Mouse (Mus musculus) cerebellum, adult 8-10 months (tissue): ENCODE measurements around the gene Trap1.
"Not testable (repeated sequence)": the region's sequence is repeated elsewhere in the genome, so short reads cannot be mapped to it uniquely, and the experiment has no call there.

ENCODE experiments used
- DNase-seq: peaks from one replicate; pipeline ENCODE4 v3.0.0; 2022

The Trap1 gene

DNA sequence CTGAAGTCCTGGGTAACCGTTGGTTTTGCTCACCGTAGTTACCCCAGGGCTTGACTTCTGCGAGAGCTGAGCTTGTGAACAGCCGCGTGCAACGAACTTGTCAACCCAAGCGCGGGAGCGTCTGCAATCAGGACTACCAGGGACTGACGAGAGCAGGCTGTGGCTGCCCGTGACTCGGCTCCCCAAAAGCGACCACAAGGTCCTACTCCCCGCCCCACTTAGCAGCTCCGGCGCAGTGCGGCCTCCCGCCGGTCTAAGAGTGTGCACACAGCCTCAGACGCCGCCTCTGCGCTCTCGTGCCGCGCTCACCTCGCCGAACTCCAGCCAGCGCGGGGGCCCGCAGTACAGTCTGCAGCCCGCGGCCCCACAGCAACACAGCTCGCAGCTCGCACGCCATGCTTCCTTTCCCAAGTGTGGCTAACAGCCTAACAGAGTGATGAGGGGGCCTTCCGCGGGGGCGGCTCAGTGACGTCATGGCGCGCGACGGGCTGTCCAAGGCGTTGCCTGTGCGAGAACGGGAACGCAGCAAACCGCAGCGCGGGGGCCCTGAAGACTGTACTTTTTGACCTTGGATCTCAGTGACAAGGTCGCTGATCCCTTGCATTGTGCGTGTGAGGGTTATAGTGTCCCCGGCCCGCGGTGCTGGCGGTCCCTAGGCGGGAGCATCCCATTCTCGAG, at the start of gene Trap1:
TSS of gene Trap1 (minus strand) at position 444 of the 678 bp plus-strand sequence.
- DNase-seq: peak; percentile 93

GRCm38 (mm10) chr16:4117072-4117471, 39.4 kb upstream of the Trap1 start:
- no peak for DNase-seq

DNA sequence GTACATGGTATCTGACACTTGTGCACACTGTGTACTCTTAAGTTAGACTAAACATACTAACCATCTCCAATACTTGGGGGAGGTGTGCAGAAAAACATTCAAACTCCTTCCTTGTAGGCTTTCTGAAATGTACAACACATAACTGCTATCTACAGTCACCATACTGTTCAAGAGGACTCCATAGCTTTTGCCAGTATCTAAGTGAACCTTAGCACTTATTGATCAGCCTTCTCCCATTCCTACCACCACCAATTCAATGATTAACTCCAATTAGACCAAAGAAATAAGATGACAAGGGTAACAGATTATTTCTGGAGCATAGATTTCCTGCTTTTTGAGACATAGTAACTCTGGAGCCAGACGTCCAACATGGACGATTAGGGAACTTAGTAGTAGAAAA, 22.7 kb upstream of the Trap1 start:
- DNase-seq: no peak

DNA sequence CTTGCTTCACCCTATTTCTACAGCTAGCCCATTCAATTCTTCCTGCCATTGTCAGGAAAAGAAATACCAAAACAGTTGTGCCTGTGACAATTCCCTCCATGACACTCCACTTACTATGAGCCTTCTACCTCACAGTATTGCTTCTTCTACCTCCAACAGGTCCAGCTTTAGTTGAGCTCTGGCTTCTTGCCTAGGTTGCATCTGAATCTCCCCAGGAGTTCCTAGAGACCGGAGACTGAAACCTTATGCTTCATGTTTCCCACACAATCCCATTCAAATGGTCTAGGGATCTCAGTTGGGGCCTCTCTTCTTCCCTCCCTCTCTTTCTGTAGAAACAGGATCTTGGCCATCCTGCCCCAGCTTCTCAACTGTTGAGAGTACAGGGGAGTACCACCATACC, 19.9 kb upstream of the Trap1 start:
- DNase-seq: no peak

DNA sequence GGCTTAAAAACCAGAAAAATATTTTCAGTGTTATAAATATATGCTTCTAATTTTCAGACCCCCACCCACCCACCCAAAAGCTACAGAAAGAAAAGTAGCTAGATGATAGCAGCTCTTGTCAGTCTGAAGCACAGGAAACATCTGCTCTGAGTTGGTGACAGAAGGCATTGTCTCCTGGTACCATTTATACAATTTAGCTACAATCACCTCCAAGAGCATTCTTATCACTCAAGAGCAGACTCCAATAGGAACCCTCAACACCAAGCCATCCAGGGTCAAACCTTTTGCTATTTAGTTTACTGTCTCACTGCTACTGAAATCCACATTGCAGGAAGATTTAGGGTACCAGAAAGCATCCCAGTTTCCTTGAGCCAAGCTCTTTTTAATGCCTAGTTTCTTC, 19.3 kb upstream of the Trap1 start:
- DNase-seq: no peak

GRCm38 (mm10) chr16:4096141-4096540, 18.5 kb upstream of the Trap1 start:
- DNase-seq: no peak

- no peak for DNase-seq
These were observed 9.7 kb upstream of the Trap1 start for GRCm38 (mm10) chr16:4087214-4087913.

GRCm38 (mm10) chr16:4085851-4086387, 8.3 kb upstream of the Trap1 start:
- no peak for DNase-seq

- no peak for DNase-seq
These were observed 7.4 kb upstream of the Trap1 start for GRCm38 (mm10) chr16:4085051-4085450.

- DNase-seq: not testable (repeated sequence)
These were observed 2.8 kb upstream of the Trap1 start for GRCm38 (mm10) chr16:4080419-4080818.

- DNase-seq: no peak
These were observed 2.0 kb upstream of the Trap1 start for GRCm38 (mm10) chr16:4079656-4080055.

DNA sequence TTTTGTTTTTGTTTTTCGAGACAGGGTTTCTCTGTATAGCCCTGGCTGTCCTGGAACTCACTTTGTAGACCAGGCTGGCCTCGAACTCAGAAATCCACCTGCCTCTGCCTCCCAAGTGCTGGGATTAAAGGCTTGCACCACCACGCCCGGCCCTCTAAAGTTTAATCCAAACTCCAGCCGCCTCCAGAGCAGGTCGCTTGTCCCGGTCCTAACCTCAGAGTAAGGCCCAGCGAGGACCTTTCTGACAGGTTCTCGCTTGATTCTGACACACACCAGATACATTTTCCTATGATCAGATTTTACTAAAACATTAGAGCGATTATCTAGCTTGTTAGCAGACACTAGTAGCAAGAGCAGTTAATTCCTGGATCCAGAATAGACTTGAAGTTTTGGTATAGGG, 675 bp upstream of the Trap1 start:
- DNase-seq: not testable (repeated sequence)

- DNase-seq: no peak
These were observed 2.8 kb downstream of the Trap1 start for GRCm38 (mm10) chr16:4074836-4075235.

DNA sequence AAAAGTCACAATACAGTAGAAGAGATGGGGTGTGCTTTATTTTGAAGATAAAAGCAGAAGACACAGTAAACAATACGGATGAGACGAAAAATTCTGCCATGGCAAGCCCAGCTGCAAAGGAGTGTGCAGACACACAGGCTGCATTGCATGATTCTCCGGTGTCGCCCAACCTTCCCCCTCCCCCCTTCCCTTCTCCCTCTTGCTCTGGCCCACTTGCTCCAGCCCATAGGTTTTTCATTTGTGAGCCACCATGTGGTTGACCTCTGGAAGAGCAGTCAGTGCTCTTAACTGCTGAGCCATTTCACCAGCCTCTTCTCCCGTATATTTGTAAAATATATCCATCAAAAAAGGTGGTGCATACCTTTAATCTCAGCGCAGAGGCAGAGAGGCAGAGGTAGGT, 3.3 kb downstream of the Trap1 start:
- DNase-seq: no peak

DNA sequence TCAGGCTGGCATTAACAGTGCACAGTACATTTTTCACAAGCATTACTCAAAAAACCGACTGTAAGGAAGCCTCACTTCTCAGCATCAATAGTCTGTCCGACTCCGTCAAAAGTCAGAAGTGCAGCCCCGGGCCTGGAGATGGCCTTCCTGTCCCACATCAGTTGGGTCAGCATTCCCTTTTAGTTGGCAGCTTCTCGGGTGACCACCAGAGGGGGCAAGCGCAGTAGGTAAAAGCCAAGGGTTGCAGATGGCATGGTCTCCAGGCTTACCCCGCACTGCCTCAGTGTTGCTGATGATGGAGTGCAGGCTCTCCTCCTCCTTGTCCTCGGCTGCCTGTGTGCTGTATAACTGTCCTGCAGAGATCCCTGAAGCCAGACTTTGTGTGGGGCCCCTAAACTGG, 9.0 kb downstream of the Trap1 start:
- DNase-seq: peak; percentile 29

DNA sequence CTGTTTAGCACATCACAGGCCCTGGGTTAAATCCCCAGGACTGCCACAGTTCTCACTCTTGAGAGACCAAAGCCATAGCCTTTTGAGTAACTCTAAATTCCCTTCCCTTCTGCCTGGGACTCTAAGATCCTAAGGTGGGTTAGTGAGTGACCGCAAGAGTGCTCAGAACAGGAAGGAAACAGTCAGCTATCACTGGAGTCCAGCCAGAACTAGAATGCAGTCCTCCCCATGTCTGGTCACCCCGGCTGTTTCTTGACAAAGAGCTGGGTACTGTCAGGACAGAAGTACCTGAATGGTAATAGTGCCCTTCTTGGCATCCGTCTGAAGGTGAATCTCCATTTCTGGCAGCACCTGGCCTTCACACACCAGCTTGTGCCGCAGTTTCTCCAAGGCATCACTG, 12.7 kb downstream of the Trap1 start:
- no peak for DNase-seq

- no peak for DNase-seq
These were observed 23.8 kb downstream of the Trap1 start for GRCm38 (mm10) chr16:4053811-4054210.

DNA sequence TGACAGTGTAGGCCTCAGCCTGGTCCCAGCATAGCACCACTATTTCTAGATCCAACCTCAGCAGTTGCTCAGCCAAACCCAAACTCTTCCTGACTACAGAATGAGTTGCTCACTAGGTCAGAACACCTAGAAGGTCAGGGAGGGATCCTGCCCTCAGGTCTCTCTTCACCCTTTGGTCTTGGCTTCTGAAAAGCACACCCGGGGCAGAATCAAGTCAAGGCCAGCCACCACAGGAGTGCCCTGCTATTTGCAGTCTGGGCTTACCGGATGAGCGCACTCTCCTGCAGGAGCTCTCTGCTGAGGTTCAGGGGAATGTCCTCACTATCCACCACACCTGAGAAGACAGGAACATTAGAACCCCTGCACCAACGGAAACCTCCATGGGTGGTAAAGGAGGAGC, 25.0 kb downstream of the Trap1 start:
- DNase-seq: no peak

- DNase-seq: no peak
These were observed 32.1 kb downstream of the Trap1 start for GRCm38 (mm10) chr16:4045524-4045923.

DNA sequence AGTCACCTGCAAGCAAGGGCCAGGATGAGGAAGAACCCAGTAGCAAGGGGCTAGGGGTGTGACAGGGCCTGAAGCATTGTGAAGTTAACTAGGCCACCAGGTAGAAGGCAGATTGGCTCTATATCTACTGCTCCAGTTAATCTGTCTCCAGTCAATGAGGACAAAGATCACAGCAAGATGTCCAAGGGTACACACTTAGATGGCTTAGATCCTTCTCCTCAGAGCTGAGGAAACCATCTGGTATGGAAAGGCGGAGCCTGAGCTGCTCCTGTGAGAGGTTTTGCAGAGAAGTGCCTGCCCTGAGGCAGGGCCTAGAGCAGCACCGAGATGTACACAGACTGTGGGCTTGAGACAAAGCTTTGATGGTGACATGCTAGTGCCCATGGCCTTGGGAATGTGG, 33.5 kb downstream of the Trap1 start:
- DNase-seq: no peak

- DNase-seq: no peak
These were observed 36.0 kb downstream of the Trap1 start for GRCm38 (mm10) chr16:4041646-4042045.

DNA sequence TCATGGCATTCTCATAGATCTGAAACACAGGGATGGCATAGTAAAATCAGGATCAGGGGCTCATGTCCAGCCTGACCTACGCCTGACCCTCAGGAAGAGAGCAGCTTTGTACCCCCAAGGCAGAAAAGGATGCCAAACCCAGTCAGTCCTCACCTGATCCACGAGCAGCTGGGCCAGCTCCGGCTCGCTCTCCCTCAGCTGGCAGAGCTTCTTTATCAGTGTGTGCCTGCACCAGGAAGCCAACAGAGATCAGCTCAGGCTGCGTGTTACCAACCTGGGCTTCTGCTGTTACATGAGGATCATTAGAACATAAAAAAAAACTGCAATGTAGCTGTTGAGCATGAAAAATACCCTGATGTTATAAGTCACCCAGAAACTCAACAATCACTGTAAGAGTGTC, 37.4 kb downstream of the Trap1 start:
- no peak for DNase-seq

GRCm38 (mm10) chr16:4037690-4038089, 39.9 kb downstream of the Trap1 start:
- DNase-seq: no peak

- DNase-seq: no peak
These were observed 40.8 kb downstream of the Trap1 start, which contains the start of gene Dnase1 for GRCm38 (mm10) chr16:4036807-4037206. Gene Dnase1 (plus strand): TSS chr16:4036942.
